Mouse (Mus musculus) liver, embryonic 14.5 days (tissue): ENCODE measurements around the gene Txndc12. TPM values are rescaled to one million over a fixed set of nuclear protein-coding genes. Genes with fewer than 3 reads are reported as not detected.

ENCODE experiments used
- ATAC-seq: fragments of 200-750 bp; cut with Nextera tagmentation; 2 replicates; pipeline ENCODE4 v1.8.0; 2017; ENCODE audit warnings: moderate number of reproducible peaks, mild to moderate bottlenecking, moderate library complexity; ENCODE audit not compliant: insufficient read depth
- DNase-seq, 3 experiments: peaks; one replicate each; pipeline ENCODE4 v3.0.0-alpha.2; 2012 to 2013; ENCODE audit warnings: low read depth in 3 of 3, low spot score in 3 of 3
- H3K27ac ChIP-seq: fragments of 300-500 bp; sonication (generic); 2 replicates; pipeline ENCODE4 v1.5.1; 2014; ENCODE audit warnings: moderate library complexity, mild to moderate bottlenecking, control low read depth, inconsistent platforms
- H3K27me3 ChIP-seq: fragments of 300-500 bp; sonication (generic); 2 replicates; pipeline ENCODE4 v1.6.1; 2014; ENCODE audit warnings: mild to moderate bottlenecking, low read length, moderate library complexity; ENCODE audit not compliant: control insufficient read depth, insufficient read depth
- H3K36me3 ChIP-seq: fragments of 300-500 bp; sonication (generic); replicated peaks from 2 replicates; pipeline ENCODE4 v1.6.1; 2014; ENCODE audit warnings: low read depth; ENCODE audit not compliant: control insufficient read depth, insufficient read depth
- H3K4me1 ChIP-seq, 2 experiments: fragments of 200-500 bp in 1 of 2; fragments of 300-500 bp in 1 of 2; sonication (generic) in 1 of 2; replicated peaks; 2 replicates each; pipeline ENCODE4 v1.6.1; 2012 to 2014; ENCODE audit warnings: antibody characterized with exemption in 1 of 2, inconsistent platforms in 1 of 2, low read length in 1 of 2; ENCODE audit not compliant: control insufficient read depth in 2 of 2, insufficient read depth in 2 of 2
- H3K4me2 ChIP-seq: fragments of 300-500 bp; sonication (generic); 2 replicates; pipeline ENCODE4 v1.6.1; 2014; ENCODE audit warnings: low read depth, mild to moderate bottlenecking, control low read depth, moderate library complexity
- H3K4me3 ChIP-seq, 2 experiments: fragments of 200-500 bp in 1 of 2; fragments of 300-500 bp in 1 of 2; sonication (generic) in 1 of 2; 2 replicates each; pipeline ENCODE4 v1.5.1; 2012 to 2014; ENCODE audit warnings: low read depth in 2 of 2, low read length in 2 of 2, mild to moderate bottlenecking in 2 of 2, control low read depth in 1 of 2, inconsistent platforms in 1 of 2, moderate library complexity in 1 of 2; ENCODE audit not compliant: insufficient read depth in 1 of 2
- H3K9ac ChIP-seq: fragments of 300-500 bp; sonication (generic); replicated peaks from 2 replicates; pipeline ENCODE4 v1.6.1; 2014; ENCODE audit warnings: mild to moderate bottlenecking, control low read depth, moderate library complexity
- H3K9me3 ChIP-seq: fragments of 300-500 bp; sonication (generic); 2 replicates; pipeline ENCODE4 v1.6.1; 2016; ENCODE audit warnings: low read length, mixed read lengths; ENCODE audit not compliant: control insufficient read depth
- CTCF ChIP-seq: IDR thresholded peaks from 2 replicates; pipeline ENCODE4 v1.5.1; 2016; ENCODE audit warnings: antibody characterized with exemption, low read depth, control low read depth
- EP300 ChIP-seq: IDR thresholded peaks from 2 replicates; pipeline ENCODE4 v1.6.1; 2016; ENCODE audit warnings: antibody characterized with exemption, low read depth
- WGBS: fragments of 180-500 bp; shearing (Covaris S2); extraction: QIAGEN DNeasy Blood & Tissue Kit; methylation state at CpG from one replicate; pipeline ENCODE4 v1.1.7; 2014; ENCODE audit not compliant: insufficient replicate concordance; 5-methylcytosine and 5-hydroxymethylcytosine counted together
- polyA plus RNA-seq, 2 experiments: library from polyadenylated mRNA; depleted of rRNA in 1 of 2; stranded (reverse) in 1 of 2; unstranded in 1 of 2; fragments of >200 nt; fragmentation: Nextera tagmentation in 1 of 2; extraction: Ambion mirVana in 1 of 2; gene quantifications; 2 replicates each; pipeline versions ENCODE4 v1.2.1 to v1.2.3; 2012 to 2014

Txndc12 gene
- polyA plus RNA-seq, 2 experiments, result 12.4 to 25.1 TPM

DNA sequence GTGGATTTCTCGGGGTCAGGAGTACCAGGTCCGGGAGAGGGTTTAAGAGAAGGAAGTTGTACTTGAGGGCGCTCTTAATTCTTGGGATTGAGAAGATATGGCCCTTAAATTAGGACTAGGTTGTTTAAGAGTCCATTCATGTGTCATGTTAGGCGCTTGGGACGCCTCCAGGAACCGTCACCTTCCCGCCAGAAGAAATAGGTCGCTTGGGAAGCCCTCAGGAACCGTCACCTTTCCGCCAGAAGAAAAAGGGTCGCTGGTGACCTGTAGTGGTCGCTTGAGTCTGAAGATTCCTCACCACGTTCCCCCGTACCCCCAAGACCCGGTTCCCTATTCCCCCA is 540 bp downstream of the Txndc12 start:
- Histone ChIP-seq H3K4me2 (peak overlapping the region; percentile 94), H3K27ac (no peak overlapping the region; the same call in none of the 2 replicates), H3K9ac (peak overlapping the region; percentile 79), H3K4me3 (peak overlapping the region; percentile 85 to 98), H3K4me1 (peaks cover 7 to 15% of the 10 kb centered on the region in 2 experiments), H3K36me3 (peaks cover 3% of the 10 kb centered on the region; the same call in 1 of the 2 replicates), H3K27me3 (no peaks in the 10 kb centered on the region), H3K9me3 (no peaks in the 10 kb centered on the region)
- ATAC-seq (no peak), DNase-seq (no peak)
- TF ChIP-seq EP300, result no peak
- TF ChIP-seq CTCF, result no peak
- WGBS, result 2% methylated on average over 15 of the region's 15 CpGs

DNA sequence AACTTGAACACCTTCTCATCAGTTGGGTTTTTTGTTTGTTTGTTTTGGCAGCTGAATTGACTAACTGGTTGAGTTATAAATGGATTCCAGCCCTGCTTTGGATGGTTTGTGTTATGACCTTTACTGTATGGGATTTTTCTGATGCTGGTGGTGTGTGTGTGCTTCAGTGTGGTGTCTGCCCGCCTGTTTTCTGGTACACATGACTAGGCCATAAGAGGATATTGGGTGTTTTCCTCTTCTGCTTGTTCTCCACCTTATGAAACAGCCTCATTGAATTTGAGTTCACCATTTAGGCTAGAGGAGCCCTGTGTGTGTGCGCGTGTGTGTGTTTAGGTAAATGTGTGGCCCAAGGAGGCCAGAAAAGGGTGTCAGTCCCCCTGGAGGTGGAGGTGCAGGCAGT is 1.1 kb downstream of the Txndc12 start:
- DNase-seq, result no peak
- Histone ChIP-seq H3K27me3 (no peaks in the 10 kb centered on the region), H3K4me1 (peaks cover 7 to 15% of the 10 kb centered on the region in 2 experiments), H3K36me3 (no peaks in the 10 kb centered on the region), H3K27ac (no peak overlapping the region), H3K9me3 (no peaks in the 10 kb centered on the region), H3K4me3 (peak overlapping the region; percentile 85 to 98), H3K4me2 (peak overlapping the region; percentile 94), H3K9ac (peak overlapping the region; percentile 79)
- no peak for ATAC-seq
- WGBS, result 57% methylated on average over 3 of the region's 3 CpGs
- TF ChIP-seq CTCF (no peak), EP300 (no peak)

DNA sequence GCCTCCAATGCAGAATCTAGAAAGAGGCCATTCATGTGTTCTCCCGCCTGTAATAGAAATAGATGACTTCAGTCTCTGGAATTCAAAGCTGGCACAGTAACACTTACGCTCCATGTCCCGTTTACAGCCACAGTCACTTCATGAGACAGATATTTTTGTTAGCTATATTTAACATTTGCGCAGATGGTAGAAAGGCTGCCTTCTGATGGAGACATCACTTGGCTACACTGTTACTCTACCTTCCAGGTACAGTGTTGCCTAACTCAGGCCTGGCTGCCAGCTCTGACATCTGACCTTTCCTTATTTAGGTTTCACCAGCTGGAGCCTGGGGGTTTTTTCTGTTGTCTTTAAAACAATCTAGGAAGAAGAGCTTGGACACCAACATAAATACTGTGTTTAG is 3.6 kb downstream of the Txndc12 start:
- Histone ChIP-seq H3K9ac (no peak overlapping the region), H3K36me3 (no peaks in the 10 kb centered on the region), H3K9me3 (no peaks in the 10 kb centered on the region), H3K4me2 (no peak overlapping the region), H3K27me3 (no peaks in the 10 kb centered on the region), H3K4me3 (no peak overlapping the region), H3K4me1 (peaks cover 0 to 11% of the 10 kb centered on the region in 2 experiments; a peak in 2 of 4 replicates), H3K27ac (no peak overlapping the region)
- WGBS, result 75% methylated on average over 4 of the region's 4 CpGs
- TF ChIP-seq CTCF, result no peak
- TF ChIP-seq EP300, result no peak
- no peak for DNase-seq
- no peak for ATAC-seq

DNA sequence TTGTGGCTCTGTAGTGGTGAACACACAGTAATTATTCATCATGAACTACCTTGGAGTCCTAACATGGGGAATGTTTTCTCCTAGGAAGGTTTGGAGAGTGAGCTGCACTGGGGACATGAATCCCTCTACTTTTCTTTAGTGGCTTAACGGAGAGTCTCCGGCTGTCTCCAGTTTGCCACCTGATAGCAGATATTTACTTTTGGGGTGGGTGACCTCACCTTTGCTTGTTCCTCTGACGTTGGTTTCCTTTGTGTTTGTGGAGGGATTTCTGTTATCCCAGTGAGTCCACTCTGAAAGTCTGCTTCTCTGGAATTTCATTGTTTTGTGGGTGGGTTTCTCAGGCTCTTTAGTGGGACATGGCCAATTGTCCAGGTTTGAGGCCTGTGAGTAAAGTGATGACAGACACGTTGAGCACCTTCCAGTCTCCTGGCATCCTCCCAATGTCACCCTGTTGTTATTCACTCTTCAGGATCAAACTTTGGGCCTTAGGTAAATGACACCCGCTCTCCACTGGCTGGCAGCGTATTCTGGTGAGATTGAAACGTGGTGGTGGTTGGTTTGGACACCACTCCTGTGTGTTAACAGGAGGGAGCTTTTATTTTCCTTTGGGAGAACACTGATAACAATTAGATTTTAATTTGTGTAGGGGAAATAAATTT is 7.6 kb downstream of the Txndc12 start:
- Histone ChIP-seq H3K9ac (no peak overlapping the region), H3K4me2 (no peak overlapping the region), H3K27ac (no peak overlapping the region), H3K9me3 (no peaks in the 10 kb centered on the region), H3K4me1 (peaks cover 1 to 7% of the 10 kb centered on the region in 2 experiments), H3K36me3 (no peaks in the 10 kb centered on the region), H3K27me3 (no peaks in the 10 kb centered on the region), H3K4me3 (no peak overlapping the region)
- ATAC-seq (no peak), DNase-seq (no peak)
- no peak for TF ChIP-seq EP300
- no peak for TF ChIP-seq CTCF
- 68% methylated on average over 7 of the region's 7 CpGs for WGBS

DNA sequence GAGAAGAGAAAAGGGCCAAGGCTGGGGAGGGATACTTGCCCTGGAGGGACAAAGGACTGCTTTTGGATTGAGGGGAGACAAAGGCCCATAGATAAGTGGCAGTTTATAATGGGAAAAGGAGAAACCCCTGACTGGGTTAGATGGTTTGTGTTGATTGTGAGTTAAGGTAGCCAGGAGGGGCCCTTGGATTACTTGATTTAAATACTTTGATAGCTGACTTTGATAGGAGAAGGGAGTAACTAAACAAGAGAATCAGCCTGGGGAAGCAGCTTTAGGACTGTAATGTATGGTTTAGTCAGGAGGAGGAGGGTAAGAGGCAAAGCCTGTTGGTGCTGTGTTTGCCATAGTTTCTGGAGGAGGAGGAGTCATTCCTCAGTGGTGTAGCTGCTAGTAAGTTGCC is 8.9 kb downstream of the Txndc12 start:
- no peaks in the 10 kb centered on the region for H3K9me3 ChIP-seq
- peaks cover 5 to 9% of the 10 kb centered on the region in 2 experiments for H3K4me1 ChIP-seq
- H3K4me2 ChIP-seq, result no peak overlapping the region
- H3K36me3 ChIP-seq, result no peaks in the 10 kb centered on the region
- DNase-seq, result no peak
- no peak overlapping the region for H3K9ac ChIP-seq
- no peak for ATAC-seq
- H3K27me3 ChIP-seq, result no peaks in the 10 kb centered on the region
- no peak overlapping the region for H3K4me3 ChIP-seq
- H3K27ac ChIP-seq, result no peak overlapping the region
- TF ChIP-seq CTCF (no peak), EP300 (no peak)
